Mouse (Mus musculus): ENCODE data around the gene Cenpo. TPM values are rescaled to one million over a fixed set of nuclear protein-coding genes. Genes with fewer than 3 reads are reported as not detected.

Cenpo gene
- polyA plus RNA-seq, 1 experiment from 2014 or later, result 17.1 TPM

DNA sequence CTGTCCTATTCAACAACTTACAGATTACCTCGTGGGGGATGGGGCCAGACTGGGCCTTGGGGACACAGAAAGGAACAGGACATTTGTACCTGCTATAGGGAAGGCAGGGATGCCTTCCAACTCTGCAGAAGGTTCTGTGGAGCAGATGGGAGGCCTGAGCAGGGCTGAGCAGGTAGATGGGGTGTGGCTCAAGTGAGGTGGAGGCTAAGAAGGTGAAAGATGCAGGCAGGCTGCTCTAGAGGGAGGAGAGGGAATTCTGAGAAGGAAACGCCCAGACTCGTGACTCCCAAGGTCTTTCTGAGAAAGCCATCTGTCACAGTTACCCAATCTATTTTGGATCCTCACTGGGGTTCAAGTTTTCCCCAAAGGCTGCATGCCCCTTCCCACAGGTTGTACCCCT, 67.1 kb downstream of the Cenpo start:
- no peak overlapping the region for H3K9ac ChIP-seq
- no peak overlapping the region for H3K27ac ChIP-seq
- no peaks in the 10 kb centered on the region for H3K27me3 ChIP-seq (replicated peaks)
- 46% methylated on average over 3 of the region's 3 CpGs for WGBS (ENCODE audit: insufficient replicate concordance)
- no peak for ATAC-seq
- H3K4me2 ChIP-seq, result no peak overlapping the region
- H3K4me3 ChIP-seq, result no peak overlapping the region
- H3K9me3 ChIP-seq (replicated peaks), result no peaks in the 10 kb centered on the region
- no peaks in the 10 kb centered on the region for H3K36me3 ChIP-seq
- no peaks in the 10 kb centered on the region for H3K4me1 ChIP-seq

DNA sequence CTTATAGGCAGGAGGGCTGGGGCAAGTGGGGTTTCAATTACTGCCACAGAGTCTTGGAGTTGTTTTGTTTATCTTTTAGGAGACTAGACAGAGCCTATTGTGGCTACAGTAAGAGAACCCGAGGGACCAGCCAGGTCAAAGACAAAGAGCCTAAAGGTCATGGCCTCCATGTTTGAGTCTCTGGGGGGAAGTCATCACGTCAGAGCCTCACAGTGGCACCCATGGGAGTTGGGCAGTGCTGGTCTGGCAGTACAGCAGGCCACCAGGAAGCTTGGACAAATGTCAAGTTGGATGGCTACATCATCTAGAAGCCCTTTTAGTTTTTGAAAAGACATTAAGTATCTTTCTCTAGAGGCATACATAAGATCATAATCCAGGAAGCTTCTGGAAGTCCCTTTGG, 71.2 kb downstream of the Cenpo start:
- no peak overlapping the region for H3K27ac ChIP-seq
- ATAC-seq, result no peak
- no peaks in the 10 kb centered on the region for H3K9me3 ChIP-seq (replicated peaks)
- no peaks in the 10 kb centered on the region for H3K36me3 ChIP-seq
- no peaks in the 10 kb centered on the region for H3K4me1 ChIP-seq
- H3K9ac ChIP-seq, result no peak overlapping the region
- 38% methylated on average over 2 of the region's 2 CpGs for WGBS (ENCODE audit: insufficient replicate concordance)
- no peak overlapping the region for H3K4me3 ChIP-seq
- no peaks in the 10 kb centered on the region for H3K27me3 ChIP-seq (replicated peaks)
- no peak overlapping the region for H3K4me2 ChIP-seq

DNA sequence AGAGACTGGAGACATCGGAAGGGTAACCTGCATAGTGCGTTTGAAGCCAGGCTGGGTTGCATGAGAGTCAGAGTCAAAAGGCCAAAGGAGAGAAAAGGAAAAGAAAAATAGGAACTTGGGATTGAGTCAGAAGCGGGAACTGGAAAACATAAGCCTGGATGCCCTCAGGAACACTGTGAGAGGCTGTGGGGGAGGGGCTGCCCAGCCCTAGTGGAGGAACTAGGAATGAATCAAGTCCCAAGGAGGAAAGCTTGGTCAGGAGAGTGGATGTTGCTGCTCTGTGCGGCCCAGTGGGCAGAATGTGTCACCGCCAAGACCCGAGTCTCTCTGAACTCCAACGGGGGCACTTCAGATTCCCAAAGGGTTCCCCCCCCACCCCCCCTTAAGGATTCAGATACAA, 73.8 kb downstream of the Cenpo start:
- Histone ChIP-seq H3K36me3 (no peaks in the 10 kb centered on the region), H3K27me3 (replicated peaks) (no peaks in the 10 kb centered on the region), H3K9ac (no peak overlapping the region), H3K4me1 (no peaks in the 10 kb centered on the region), H3K27ac (no peak overlapping the region), H3K4me2 (no peak overlapping the region), H3K9me3 (replicated peaks) (no peaks in the 10 kb centered on the region), H3K4me3 (no peak overlapping the region)
- ATAC-seq, result no peak
- WGBS (ENCODE audit: insufficient replicate concordance), result 60% methylated on average over 7 of the region's 7 CpGs

DNA sequence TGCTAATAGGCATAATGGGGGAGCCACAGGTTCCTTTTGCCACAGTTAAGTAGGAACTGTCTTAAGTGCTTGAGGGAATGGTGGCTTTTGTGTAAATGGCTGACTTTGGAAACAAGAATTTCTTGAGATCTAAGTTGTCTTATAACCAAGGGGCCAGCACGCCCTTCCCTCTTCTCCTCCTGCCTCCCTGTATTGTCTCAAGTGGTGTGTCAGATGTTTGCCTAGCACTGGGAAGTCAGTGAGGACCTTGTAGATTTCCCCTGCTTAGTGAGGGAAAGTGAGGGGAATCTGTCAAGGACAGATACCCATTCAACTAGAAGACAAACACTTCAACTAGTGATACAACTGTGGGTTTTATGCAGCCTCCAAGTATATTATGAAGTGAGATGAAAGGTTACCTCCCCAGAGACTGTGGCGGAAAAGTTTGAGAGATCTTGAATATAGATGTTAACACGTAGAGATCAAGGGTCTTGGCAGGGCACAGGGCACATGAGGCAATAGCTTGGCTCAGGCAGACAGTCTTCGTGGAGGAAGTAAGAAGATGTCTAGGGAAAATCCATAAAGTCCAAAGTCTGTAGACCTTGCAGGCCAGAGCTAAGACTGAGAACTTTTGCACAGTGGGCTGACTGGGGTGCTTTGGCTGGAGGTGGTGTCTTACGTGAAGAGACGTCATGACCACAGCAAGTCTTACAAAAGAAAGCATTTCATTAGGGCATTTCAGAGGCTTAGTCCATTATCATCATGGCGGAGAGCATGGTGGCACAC, 75.0 kb downstream of the Cenpo start:
- H3K9me3 ChIP-seq (replicated peaks), result no peaks in the 10 kb centered on the region
- H3K9ac ChIP-seq, result no peak overlapping the region
- no peak overlapping the region for H3K4me3 ChIP-seq
- 72% methylated on average over 7 of the region's 7 CpGs for WGBS (ENCODE audit: insufficient replicate concordance)
- H3K4me1 ChIP-seq, result no peaks in the 10 kb centered on the region
- no peaks in the 10 kb centered on the region for H3K27me3 ChIP-seq (replicated peaks)
- H3K27ac ChIP-seq, result no peak overlapping the region
- no peak for ATAC-seq
- no peak overlapping the region for H3K4me2 ChIP-seq
- no peaks in the 10 kb centered on the region for H3K36me3 ChIP-seq

DNA sequence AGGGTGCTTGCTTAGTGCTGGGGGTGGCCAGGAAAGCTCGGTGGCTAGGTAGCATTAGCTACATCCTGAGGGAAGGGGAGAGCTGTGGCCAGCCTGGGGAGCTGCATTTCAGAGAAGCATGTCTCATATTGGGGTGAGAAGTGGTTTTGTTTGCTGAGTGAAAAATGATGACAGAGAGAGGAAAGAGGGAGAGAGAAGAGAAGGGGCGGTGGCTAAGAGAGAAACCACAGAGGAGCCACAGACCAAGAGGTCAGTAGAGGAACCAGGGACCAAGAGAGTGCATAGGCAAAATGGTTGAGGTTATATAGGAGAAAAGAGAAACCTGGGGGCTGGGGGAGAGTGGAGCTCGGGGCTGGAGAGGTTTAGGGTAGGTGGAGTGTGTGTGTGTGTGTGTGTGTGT, 75.9 kb downstream of the Cenpo start:
- H3K27ac ChIP-seq, result no peak overlapping the region
- H3K4me3 ChIP-seq, result no peak overlapping the region
- no peak for ATAC-seq
- H3K4me2 ChIP-seq, result no peak overlapping the region
- 15% methylated on average over 3 of the region's 3 CpGs for WGBS (ENCODE audit: insufficient replicate concordance)
- no peak overlapping the region for H3K9ac ChIP-seq
- H3K4me1 ChIP-seq, result no peaks in the 10 kb centered on the region
- no peaks in the 10 kb centered on the region for H3K9me3 ChIP-seq (replicated peaks)
- no peaks in the 10 kb centered on the region for H3K36me3 ChIP-seq
- no peaks in the 10 kb centered on the region for H3K27me3 ChIP-seq (replicated peaks)

DNA sequence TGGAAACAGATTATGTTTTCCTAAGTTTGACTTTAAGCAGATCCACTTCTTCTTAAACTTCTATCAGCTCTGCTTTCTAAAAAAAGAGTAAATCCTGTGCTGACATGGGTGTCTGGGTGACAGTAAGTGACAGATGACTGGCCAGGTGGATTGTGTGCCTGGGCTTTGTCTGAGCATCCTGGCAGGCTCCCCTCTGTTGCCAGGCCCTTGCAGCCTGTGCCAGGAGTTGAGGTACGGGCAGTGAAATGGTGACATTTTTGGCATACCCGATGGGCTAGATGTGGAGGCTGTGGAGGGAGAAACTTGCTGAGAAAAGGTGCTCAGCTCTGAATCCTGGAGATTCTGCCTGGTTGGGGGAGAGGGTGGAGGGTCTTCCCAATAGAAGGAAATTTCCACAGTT, 76.6 kb downstream of the Cenpo start:
- Histone ChIP-seq H3K27me3 (replicated peaks) (no peaks in the 10 kb centered on the region), H3K36me3 (no peaks in the 10 kb centered on the region), H3K4me2 (no peak overlapping the region), H3K9ac (no peak overlapping the region), H3K27ac (no peak overlapping the region), H3K4me3 (no peak overlapping the region), H3K4me1 (no peaks in the 10 kb centered on the region), H3K9me3 (replicated peaks) (no peaks in the 10 kb centered on the region)
- 52% methylated on average over 2 of the region's 2 CpGs for WGBS (ENCODE audit: insufficient replicate concordance)
- no peak for ATAC-seq

DNA sequence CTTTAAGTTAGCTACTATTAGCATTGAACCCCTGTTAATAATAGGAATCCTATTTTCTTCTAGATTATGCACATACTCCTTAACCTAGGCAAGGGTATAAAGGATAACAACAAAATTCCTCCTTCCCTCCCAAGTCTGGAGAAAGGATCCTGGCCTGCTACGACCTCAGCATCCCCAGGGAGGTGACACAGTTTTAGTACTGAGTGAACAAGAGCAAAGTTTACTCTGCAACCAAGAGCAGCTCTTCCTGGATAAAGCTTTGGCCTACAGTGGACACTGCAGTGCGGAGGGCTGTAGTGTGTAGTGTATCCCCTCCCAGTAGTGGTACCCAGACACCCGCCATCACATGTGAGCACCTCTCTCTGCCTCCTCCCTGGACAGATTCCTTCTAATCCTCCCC, 82.1 kb downstream of the Cenpo start:
- Histone ChIP-seq H3K27me3 (replicated peaks) (no peaks in the 10 kb centered on the region), H3K4me3 (no peak overlapping the region), H3K9ac (no peak overlapping the region), H3K4me1 (no peaks in the 10 kb centered on the region), H3K4me2 (no peak overlapping the region), H3K9me3 (replicated peaks) (no peaks in the 10 kb centered on the region), H3K36me3 (no peaks in the 10 kb centered on the region), H3K27ac (no peak overlapping the region)
- ATAC-seq, result no peak
- 72% methylated on average over 3 of the region's 3 CpGs for WGBS (ENCODE audit: insufficient replicate concordance)

DNA sequence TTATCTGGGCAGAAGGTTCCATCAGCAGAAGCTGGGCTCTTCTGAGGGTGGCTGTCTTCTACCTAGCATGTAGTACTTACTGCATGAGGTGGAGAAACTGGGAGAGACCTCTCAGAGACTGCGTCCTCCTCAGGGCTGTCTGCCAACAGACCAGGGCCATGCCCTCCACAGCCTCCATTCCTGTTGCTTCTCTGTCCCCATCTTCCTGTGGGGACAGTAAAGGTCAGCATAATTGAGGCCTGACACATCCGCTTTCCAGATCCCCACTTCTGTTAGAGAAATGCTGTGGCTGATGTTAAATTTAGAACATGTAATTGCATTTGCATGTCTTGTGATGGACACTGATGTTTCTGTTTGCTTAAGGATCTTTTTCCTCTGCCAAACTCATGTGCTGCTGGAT, 83.2 kb downstream of the Cenpo start:
- Histone ChIP-seq H3K36me3 (no peaks in the 10 kb centered on the region), H3K9ac (no peak overlapping the region), H3K27me3 (replicated peaks) (no peaks in the 10 kb centered on the region), H3K9me3 (replicated peaks) (no peaks in the 10 kb centered on the region), H3K4me3 (no peak overlapping the region), H3K4me1 (no peaks in the 10 kb centered on the region), H3K27ac (no peak overlapping the region), H3K4me2 (no peak overlapping the region)
- WGBS (ENCODE audit: insufficient replicate concordance), result 74% methylated on average over 2 of the region's 2 CpGs
- ATAC-seq, result no peak

Other genes starting within 250 kb of the Cenpo start
- 0.41 and 0.50 TPM in 2 replicates for gene Efr3b, start 195.4 kb downstream of the Cenpo start, polyA plus RNA-seq (2016; fragmentation: Nextera tagmentation; extraction: Ambion mirVana)
- gene Dnajc27, start 151.7 kb downstream of the Cenpo start, polyA plus RNA-seq (2016; fragmentation: Nextera tagmentation; extraction: Ambion mirVana), result 3.5 and 4.2 TPM in 2 replicates
- 2.0 and 2.1 TPM in 2 replicates for gene Adcy3, start 101.2 kb downstream of the Cenpo start, polyA plus RNA-seq (2016; fragmentation: Nextera tagmentation; extraction: Ambion mirVana)
- gene Ptrhd1, start 267 bp downstream of the Cenpo start, polyA plus RNA-seq (2016; fragmentation: Nextera tagmentation; extraction: Ambion mirVana), result 3.5 and 4.0 TPM in 2 replicates
- 1.9 and 2.3 TPM in 2 replicates for gene Ncoa1, start 242.9 kb upstream of the Cenpo start, polyA plus RNA-seq (2016; fragmentation: Nextera tagmentation; extraction: Ambion mirVana)

Measured in liver, embryonic 12.5 days (tissue).